Mouse (Mus musculus): ENCODE results near the gene Arap1.

- no peak for TF ChIP-seq CTCF (IDR thresholded peaks at IDR 0.05; ENCODE audit: low read depth, low read length)
- TF ChIP-seq POLR2A (IDR thresholded peaks at IDR 0.05; ENCODE audit: borderline replicate concordance, low read depth, low read length) = no peak
These were observed 45.2 kb upstream of the Arap1 start for GRCm38 (mm10) chr7:101302691-101303090.

Data from bone marrow macrophage, adult 2 months (primary cell).